Mouse (Mus musculus): Measurements from ENCODE around the gene Klf7.

The Klf7 gene

DNA sequence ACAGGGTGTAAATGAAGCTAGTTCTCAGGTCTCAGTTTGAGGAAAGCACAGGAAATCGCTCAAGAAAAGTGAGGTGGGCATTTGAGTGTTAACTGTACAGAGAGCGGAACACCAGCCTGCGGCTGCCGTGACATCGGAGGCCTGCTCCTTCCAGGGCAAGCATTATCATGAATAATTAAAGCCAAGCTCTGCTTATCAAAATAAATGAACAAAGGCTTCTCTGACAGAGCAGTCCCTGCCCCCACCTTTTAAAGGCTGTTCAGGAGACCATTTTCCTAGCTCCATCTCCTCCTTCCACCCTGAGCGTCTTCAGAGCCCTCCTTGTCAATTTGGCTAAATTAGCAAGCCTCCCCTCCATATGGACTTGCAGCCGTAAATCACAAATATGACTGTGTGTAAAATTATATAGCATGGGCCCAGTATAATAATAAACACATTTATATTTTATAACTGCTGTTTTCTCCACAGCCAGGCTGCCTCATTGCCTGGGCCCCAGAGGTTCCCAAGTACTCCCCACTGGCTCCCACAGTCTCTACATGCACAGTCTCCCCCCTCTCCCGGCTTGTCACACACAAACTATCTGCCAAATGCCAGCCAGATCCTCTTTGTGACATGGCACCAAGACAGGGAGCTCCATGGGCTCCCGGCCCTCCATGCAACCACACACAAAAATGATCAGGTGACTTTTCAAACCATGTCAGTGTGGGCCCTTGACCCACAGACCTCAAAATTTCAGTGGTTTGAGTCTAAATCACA, 61.2 kb downstream of the Klf7 start:
- DNase-seq, result peak; percentile 35

DNA sequence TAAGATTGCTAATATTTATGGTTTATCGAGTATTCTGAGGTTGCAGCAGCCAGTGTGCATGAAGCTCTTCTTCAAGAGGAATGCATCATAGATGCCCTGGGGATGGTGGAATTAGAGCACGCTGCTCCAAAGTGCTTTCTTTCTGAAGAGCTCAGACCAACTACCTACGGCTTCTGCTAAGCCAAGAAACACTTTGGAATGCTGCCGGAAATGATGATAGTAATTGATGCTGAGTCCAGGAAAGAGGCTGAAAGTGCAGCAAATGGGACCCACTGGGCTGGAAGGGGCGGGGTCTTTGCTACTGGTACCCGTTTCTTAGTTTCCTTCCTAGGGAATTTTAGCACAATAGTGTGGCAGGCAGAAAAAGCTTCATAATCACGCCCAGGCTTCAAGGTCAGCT, 62.0 kb downstream of the Klf7 start:
- no peak for DNase-seq

DNA sequence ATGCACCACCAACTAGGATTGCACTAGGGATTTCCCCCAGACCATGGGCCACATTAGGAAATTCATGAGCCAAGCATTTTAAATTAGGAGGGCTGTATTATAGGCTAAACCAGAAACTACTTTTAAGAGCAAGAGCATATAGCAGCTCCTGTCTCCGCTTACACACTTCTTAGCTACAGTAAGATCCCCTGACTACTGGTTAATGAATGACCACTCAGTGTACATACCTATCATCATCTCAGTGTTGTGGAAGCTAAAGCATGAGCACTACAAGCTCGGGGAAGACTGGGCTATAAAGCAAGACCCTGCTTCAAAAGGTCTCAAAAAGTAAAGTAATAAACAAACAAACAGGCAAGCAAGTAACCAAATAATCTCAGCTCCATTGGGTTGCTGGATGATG, 65.5 kb downstream of the Klf7 start:
- DNase-seq, result no peak

DNA sequence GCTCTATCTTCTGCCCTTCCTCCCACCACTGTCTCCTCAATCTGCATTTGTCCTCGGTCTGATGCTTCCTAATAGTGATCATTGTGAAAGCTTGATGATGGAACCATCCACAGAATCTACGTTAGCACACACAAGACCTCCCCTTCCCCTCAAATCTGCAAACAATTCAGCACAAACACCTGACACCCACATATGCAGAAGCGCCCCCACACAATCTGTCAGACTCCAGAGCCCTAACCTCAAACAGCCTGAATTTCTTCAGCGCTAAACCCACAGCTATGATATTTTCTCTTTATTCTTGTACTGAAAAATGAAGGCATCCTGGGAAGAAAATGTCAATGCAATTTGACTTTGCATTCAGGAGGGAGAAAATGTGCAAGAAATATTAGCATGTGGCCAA, 66.1 kb downstream of the Klf7 start:
- DNase-seq, result no peak

DNA sequence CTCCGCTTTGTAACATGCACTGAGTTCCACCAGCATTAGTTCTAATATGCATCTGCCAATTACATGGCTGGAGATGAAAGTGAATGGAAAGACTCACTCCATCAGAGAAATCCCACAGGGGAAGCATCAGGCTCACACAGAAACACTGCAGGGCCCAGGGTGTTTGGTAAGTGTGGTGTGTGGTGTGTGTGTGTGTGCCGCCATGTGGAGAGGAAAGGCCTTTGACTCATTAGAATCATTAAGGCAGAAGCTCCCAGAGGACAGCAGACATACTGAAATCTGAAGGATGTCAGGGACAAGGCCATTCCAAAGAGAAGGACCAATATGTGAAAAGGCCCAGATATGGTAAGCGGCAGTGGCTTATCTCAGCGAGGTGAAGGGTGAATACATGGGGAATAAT, 66.9 kb downstream of the Klf7 start:
- no peak for DNase-seq

DNA sequence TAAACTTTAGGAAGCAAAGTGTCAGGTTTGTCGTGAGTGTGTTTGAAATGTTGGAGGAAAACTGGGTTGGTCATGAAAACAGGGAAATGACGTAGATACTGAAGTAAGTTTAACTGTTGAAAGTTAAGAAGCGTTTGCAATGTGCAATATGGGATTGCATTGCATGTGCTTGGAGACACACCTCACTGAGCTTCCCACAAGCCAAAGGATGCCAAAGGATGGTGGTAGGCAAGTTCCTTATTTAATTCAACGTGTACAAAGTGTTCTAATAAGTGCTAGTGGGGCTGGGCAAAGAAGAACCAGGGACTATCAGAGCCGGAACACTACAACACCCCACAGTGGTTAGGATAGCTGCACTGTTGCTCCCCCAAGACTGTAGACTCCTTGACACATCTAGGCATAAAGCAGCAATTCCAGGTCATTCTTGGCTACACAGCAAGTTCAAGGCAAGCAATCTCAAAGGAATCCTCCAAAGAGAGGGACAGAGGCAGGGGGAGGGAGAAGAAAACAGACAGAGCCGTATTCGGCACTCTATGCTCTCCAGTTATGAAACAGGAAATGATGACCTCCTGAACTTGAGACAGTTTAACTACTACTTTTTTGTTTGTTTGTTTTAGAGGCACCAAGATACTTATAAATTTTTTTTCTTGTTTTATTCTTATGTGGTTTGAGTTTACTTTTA, 69.9 kb downstream of the Klf7 start:
- no peak for DNase-seq

DNA sequence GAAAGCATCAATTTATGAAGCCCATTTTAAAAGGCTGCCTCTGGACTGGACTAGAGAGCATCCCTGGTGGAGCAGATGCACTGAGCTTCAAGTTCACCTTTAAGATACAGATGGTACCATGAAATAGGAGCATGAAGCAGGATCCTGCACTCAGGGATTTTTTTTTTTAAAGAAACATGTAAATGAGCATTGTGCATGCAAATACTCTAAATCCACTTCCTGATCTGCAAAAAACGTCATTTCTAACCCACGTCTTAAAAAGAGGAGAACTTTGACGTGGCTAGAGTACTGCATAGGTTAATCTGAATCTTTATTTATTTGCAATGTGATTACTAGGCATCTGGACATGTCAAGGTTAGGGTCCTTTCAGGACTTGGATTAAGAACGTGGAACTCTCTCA, 73.5 kb downstream of the Klf7 start:
- no peak for DNase-seq

DNA sequence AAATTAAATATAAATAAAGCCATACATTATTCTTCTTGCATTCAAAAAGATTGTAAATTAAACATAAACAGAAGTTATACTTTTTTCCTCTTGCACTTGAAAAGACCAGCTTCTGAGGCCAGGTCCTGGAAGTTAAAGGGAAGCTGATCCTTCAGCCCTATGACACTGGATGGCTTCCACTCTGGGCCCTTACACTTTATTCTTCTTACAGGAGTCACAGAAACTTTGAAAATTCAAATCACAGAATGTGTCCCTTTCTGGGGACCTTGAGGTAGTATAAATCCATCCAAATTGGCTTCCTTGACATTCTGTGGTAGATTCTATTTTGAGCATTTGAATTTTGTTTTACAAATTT, 75.3 kb downstream of the Klf7 start:
- no peak for DNase-seq

DNA sequence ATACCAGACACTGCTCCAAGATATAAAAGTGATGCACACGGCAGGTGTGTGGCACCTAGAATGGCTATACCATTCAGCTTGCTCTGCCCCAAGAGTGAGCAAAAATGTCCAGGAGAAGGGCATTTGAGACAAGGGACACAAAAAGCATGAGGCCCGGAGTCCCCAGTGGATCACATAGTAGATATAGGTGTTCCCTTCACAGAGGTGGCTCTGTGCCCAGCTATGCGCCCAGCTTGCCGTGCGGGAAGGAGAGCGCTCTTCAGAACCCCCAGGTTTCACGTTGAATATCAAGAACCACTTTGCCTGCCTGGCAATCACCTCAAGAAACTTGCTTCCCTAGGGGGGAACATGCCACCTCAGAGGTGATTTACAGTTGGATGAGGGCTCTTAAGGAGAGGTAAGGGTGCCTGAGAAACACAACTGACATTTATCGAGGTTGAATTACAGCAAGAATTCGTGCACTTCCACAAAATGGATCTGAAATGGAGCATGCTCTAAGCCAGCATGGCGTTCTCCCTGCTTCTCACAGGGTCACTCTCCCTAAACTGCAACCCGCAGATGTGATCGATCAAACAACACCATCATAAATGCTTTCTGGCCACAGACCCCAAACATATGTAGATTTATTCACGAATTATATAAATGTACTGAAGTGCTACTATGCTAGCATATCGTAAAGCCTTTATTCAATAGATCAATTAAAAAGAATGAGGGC, 75.8 kb downstream of the Klf7 start:
- DNase-seq, result no peak

DNA sequence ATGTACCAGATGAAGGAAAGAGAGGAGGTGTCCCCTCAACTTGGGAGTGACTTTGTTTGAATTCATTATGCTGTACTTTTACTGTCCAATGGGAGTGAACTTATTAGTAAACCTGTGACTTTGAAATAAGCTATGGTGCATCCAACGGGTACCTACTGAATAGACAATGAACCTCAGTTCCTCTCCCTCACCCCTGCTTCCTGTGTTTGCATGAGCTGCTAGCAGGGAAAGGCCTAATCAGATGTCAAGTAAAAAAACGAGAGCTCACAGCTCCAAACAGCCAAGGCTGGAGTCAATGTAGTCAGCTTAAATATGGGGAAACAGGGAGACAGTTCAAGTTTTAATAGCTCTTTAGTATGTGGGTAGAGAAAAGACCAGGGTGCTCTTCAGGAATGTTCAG, 77.5 kb downstream of the Klf7 start:
- no peak for DNase-seq

DNA sequence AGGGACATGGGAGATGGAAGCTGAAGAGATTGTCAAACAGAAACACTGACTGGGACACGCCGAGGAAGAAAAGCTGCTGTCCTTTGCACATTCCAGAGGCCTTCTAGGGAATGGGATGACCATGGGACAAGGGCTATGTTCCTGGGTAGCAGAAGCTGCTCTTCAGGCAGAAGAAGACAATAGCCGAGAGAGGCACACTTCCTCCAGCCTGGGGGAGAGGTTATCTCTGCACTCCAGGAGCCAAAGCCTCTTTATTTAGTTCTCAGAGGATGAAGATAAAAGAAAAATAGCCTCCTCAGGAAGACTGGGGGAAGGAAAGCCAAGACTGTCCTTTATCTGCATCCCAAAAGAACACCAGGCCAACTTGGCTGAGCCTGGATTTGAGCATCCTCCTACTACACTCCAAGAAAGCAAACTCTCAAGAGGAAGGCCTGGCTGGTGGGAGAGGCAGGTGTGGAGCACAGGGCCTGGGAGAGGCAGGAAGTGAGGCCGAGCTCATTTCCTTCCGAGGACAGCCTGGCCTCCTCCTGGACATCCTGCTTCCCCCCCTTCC, 81.2 kb downstream of the Klf7 start:
- DNase-seq, result no peak

DNA sequence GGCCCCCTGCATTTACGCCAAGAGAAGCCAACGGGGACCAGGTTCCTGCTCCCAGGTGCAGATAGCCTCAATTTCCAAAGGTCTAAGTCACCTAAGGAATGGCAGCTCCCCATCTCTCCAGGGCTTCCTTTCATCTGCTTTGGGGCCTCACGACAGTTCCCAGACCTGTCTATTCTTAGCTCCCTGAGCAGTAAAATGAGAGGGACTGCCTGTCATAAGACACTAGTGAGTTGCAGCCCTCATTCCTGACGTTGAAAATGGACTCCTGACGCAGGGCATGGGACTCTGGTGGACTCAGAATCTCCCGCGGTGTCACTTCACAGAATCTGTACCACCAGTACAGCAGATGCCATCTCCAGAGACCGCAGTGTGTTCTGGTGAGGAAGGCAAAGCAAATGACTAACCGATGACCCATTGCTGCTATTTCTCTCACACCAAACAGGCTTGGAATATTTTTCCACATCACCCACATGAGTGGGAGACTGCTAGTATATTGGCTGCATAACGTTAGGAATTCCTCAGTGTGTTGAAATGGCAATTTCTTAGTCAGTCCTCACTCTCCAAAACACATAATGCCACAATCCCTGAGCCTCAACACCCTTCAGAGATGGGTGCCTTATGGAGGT, 81.9 kb downstream of the Klf7 start:
- DNase-seq, result no peak

DNA sequence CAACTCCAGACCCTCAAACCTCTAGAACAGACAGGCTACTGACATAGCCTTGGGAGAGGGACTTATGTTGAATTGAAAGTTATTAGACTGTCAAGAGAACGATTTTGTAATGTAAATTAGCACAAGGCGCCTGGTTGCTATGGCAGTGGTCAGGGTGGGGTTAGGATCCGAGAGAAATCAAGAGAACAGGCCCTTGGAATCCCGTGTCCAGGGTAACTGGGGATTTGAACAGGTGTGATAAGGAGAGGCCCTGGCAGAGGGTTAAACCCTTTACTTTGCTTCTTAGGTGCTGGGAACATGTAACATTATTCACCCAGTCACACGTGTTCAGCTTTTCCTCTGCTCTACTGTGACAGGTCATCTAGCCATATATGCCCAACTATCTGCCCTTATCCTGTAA, 83.7 kb downstream of the Klf7 start:
- no peak for DNase-seq

DNA sequence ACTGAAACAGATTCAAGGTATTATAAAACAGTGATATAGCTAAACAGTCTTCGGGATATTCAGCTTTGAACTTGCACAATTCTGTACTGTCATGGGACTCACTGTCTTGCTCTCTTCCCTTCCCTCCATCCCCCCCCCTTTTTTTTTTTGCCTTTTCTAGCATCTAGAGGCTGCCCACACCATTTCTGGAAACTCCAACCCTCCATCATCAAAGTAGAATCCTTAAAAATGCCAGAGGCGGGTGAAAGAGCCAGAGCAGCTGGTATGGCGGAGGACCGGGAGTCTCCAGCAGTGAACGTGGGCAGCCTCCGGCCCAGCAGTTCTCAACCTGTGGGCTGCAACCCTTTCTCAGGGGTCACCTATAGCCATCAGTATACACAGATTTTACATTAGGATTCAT, 84.3 kb downstream of the Klf7 start:
- no peak for DNase-seq

DNA sequence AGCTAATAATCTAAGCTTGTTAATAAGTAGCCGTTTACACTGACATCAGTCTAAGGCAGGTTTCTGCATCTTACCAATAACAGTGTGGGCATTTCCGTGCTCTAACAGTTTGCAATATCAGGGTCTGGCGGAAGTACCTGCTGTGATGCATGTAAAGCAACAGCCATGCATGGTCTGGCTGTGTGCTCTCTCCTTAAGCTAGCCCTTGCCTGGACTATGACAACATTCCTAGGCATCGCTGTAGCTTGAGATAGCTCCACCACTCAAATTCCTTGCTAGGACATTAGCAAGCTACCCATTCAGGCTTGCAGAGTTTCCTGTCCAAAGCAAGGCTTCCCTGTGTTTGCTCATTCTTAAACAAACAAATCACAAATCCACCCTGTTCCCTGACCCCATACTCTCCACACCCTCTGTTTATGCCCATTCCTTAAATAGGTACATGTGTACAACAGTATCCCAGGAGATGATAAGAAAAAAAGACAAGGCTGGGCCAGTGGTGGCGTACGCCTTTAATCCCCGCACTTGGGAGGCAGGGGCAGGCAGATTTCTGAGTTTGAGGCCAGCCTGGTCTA, 85.1 kb downstream of the Klf7 start:
- no peak for DNase-seq

DNA sequence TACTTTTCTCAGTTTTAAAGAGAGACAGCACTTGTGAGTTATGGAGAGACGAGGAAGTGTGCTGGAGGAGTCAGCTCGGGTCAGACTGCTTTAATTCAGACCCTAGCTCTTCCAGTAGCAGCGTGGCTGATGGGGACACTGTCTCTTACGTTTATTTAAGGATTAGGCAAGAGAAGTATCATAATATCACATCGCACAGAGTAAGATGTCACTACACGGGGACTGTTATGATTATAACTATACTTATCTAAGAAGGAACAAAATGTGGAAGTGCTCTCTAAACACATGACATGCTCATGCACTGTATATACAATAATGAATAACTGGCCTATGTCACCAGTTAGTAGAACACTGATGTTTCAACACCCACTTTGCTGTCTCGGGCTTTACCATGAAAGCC, 86.3 kb downstream of the Klf7 start:
- DNase-seq, result no peak

DNA sequence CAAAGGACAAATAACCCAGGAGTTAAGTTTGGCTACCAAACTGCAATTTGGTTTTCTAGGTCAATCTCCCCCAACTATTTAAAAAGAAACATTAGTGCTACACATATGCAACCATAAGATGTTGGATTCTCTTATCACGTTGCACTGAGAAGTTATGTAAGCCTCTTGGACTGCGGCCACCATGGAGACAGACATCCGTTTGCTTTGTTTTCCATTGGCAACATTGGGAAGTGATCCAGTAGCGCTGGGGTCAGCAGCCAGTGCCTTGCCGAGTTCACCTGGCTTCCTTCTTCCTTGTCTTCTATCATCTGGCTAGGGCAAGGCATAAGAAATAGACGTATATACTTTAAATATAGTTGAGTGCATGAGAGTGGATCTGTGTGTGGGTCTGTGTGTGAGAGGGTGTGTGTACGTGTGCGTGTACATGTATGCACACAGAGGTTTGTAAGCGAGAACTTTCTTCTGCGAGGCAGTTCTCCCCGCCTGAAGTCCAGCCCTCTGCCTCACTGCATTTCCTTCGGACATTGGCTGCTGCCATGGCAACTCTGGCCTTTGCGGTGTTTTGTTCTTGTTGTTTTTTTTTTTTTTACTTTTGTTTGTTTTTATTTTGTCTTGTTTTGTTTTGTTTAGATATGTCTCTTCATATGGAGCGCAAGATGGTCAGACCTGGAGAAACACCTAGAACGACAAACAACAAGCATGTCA, 86.8 kb downstream of the Klf7 start:
- DNase-seq, result no peak

DNA sequence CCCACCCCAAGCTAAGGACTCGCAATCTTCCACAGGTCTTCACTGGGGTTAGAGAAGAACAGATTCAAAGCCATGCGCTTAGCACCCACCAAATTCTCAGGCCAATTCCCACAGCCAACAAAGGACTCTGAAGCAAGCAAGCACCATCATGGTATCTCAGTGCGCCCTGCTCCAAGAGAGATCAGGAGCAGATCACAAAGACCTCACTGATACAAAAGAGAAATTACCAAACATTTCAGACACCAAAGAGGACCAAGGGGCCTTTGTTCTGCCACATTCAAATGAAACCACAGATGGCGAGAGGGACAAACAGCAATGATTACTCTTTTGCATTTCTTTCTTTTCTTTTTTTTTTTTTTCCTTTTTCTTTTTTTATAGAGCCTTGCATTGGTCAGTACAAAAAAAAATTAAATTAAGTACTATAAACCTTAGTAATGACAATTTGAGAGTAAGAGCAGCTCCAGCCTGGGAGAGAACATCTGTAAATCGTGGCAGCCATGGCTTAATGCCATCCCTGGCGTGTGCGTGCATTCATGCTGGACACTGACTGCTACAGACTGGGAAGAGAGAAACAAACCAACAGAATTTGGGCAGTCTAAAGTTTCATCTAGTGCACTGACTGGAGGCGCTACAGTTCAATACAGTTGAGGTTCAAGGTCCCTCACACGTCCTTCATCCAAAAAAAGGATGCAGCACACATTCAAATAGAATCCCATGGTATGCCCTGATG, 89.4 kb downstream of the Klf7 start:
- DNase-seq, result no peak

DNA sequence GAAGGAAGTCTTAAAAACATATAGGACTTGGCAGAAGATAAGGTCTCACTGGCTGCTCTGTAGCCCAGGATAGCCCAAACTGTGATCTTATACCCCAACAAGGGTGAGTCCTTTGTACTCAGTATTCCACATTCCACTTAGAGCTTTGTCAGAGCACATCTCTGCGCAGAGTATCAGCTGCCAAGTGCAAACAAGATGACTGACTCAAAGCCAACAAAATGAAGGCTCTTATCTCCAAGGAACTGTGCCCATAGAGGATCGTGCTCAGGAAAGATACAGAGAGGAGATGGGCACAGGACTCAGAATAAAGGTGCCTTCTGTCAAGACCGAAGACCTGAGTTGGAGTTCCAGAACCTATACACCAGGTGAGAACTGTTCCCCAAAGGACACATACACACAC, 100.1 kb downstream of the Klf7 start:
- no peak for DNase-seq

DNA sequence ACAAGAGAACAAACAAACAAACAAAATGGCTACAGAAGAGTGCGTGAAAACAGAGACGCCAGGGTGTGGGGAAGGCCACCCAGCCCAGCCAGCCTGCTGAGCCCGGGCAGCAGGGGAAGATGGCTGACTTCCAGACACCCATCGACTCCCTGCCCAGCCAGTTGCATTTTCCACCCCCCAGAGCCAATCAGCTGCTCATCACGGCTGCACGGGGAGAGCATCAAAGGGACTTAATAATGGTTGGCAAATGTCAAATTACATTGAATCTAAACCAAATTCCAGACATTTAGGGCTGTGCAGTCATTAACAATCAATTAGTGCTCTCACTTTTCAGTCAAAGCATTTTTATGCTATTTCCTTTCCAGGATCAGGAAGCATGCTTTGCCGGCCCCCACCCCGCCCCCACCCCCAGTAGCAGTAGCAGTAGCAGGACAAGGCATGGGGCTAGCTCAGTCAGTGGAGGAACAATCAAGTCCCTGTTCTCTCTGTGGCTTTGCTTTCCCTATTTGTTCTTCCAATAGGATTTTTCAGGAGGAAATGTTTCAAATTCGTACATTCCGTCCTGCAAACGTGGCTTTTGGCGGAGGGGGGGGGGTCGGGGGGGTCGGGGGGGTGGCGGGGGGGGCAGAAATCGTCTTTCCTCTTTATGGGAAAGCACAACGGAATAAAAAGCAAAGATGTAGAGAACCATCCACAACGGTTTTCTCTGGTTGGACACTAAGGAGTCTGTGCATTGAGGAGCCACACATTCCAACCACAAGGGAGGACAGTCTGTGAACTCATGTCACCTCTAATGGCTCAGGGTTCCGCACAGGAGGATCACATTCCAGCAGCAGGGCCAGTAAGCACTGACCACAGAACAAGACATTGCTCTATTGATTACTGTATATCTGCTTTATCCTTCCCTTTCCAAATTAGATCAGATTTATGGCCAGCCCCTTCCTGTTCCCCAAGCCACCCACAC, 101.1 kb downstream of the Klf7 start:
- DNase-seq, result peak; percentile 42
